Mouse (Mus musculus): Measurements from ENCODE around the gene Nedd9. TPM values are rescaled to one million over a fixed set of nuclear protein-coding genes. Genes with fewer than 3 reads are reported as not detected.

Gene Nedd9
- polyA plus RNA-seq, 1 experiment, result not detected

- Histone ChIP-seq H3K4me3 (ENCODE audit: insufficient read depth, low read depth, low read length) (no peak overlapping the region), H3K4me1 (ENCODE audit: control insufficient read depth, insufficient read depth, low read length) (no peaks in the 10 kb centered on the region), H3K27ac (ENCODE audit: insufficient read depth, low read depth, low read length) (no peak overlapping the region)
- no peak for TF ChIP-seq POLR2A (IDR thresholded peaks at IDR 0.05; ENCODE audit: insufficient read depth, low read depth, low read length)
- TF ChIP-seq CTCF (IDR thresholded peaks at IDR 0.05; ENCODE audit: insufficient read depth, low read depth, low read length), result no peak
- 77% methylated on average over 5 of the region's 5 CpGs for WGBS
Measured at GRCm38 (mm10) chr13:41378462-41378861, 108.7 kb downstream of the Nedd9 start.

DNA sequence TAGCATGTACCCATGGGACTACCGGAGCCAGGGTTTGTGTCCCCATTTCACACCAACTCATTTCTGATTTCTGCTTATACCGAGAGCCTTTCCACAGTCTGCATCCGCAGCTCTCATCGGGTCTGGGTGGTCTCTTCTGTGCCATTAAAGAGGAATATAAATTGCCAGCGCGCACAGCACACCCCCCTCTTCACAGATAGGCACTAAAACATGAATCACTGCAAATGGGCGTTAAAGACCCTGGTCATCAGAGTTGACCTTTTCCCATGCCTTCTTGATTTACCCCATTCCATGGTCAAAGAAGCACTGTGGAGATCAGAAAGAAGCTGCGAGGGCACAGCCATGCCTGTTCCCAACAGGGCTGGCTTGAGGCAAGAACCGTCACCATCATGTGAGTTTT, 109.3 kb downstream of the Nedd9 start:
- TF ChIP-seq CTCF (IDR thresholded peaks at IDR 0.05; ENCODE audit: insufficient read depth, low read depth, low read length) (no peak), POLR2A (IDR thresholded peaks at IDR 0.05; ENCODE audit: insufficient read depth, low read depth, low read length) (no peak)
- H3K27ac ChIP-seq (ENCODE audit: insufficient read depth, low read depth, low read length), result no peak overlapping the region
- WGBS, result 93% methylated on average over 9 of the region's 9 CpGs
- H3K4me3 ChIP-seq (ENCODE audit: insufficient read depth, low read depth, low read length), result no peak overlapping the region
- H3K4me1 ChIP-seq (ENCODE audit: control insufficient read depth, insufficient read depth, low read length), result no peaks in the 10 kb centered on the region

DNA sequence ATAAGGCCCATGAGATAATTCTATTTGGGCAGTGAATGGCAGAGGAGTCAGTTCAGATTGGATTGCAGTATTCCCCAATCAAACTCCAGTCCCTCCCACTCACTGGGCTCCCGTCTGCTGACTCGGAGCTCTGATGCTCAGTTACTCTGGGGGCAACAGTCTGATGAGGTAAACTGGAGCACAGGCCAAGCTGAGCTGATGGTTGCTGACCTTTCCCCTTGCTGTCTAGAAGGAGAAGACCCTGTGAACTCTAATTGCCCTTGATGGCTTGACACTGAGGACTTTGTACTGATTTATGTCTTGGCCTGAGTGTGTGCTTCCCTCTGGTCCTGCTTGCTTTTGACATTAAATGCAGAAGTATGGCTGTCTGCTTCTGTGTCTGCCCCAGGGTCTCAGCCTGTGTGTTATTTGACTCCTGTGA, 110.1 kb downstream of the Nedd9 start:
- WGBS, result 82% methylated on average over 2 of the region's 2 CpGs
- Histone ChIP-seq H3K4me3 (ENCODE audit: insufficient read depth, low read depth, low read length) (no peak overlapping the region), H3K27ac (ENCODE audit: insufficient read depth, low read depth, low read length) (no peak overlapping the region), H3K4me1 (ENCODE audit: control insufficient read depth, insufficient read depth, low read length) (no peaks in the 10 kb centered on the region)
- TF ChIP-seq CTCF (IDR thresholded peaks at IDR 0.05; ENCODE audit: insufficient read depth, low read depth, low read length) (no peak), POLR2A (IDR thresholded peaks at IDR 0.05; ENCODE audit: insufficient read depth, low read depth, low read length) (no peak)

GRCm38 (mm10) chr13:41376111-41376510, 111.1 kb downstream of the Nedd9 start:
- no peak for TF ChIP-seq POLR2A (IDR thresholded peaks at IDR 0.05; ENCODE audit: insufficient read depth, low read depth, low read length)
- no peak for TF ChIP-seq CTCF (IDR thresholded peaks at IDR 0.05; ENCODE audit: insufficient read depth, low read depth, low read length)
- 76% methylated on average over 4 of the region's 4 CpGs for WGBS
- no peak overlapping the region for H3K27ac ChIP-seq (ENCODE audit: insufficient read depth, low read depth, low read length)
- H3K4me3 ChIP-seq (ENCODE audit: insufficient read depth, low read depth, low read length), result no peak overlapping the region
- H3K4me1 ChIP-seq (ENCODE audit: control insufficient read depth, insufficient read depth, low read length), result no peaks in the 10 kb centered on the region

- no peak for TF ChIP-seq POLR2A (IDR thresholded peaks at IDR 0.05; ENCODE audit: insufficient read depth, low read depth, low read length)
- TF ChIP-seq CTCF (IDR thresholded peaks at IDR 0.05; ENCODE audit: insufficient read depth, low read depth, low read length), result no peak
- no peak overlapping the region for H3K27ac ChIP-seq (ENCODE audit: insufficient read depth, low read depth, low read length)
- H3K4me1 ChIP-seq (ENCODE audit: control insufficient read depth, insufficient read depth, low read length), result no peaks in the 10 kb centered on the region
- H3K4me3 ChIP-seq (ENCODE audit: insufficient read depth, low read depth, low read length), result no peak overlapping the region
- 78% methylated on average over 6 of the region's 6 CpGs for WGBS
Measured at GRCm38 (mm10) chr13:41375696-41376095, 111.5 kb downstream of the Nedd9 start.

DNA sequence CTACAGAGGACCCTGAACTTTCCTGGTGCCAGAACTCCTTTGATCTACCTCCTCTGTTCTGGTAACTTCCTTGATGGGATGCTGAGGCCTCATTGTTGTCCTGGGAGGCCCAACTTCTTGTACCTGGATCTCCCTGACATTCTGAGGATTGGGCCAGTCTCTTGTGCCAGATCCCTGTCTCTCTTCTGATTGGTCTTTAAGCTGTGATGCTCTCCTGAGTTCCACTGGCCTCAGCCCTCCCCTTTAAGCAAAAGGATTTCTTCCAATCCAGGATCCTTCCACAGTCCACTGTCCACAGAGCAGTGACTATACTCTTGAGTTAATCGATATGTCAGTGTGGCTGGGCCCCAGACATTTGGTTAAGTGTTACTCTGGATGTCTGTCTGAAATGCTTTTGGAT, 112.3 kb downstream of the Nedd9 start:
- Histone ChIP-seq H3K27ac (ENCODE audit: insufficient read depth, low read depth, low read length) (no peak overlapping the region), H3K4me1 (ENCODE audit: control insufficient read depth, insufficient read depth, low read length) (no peaks in the 10 kb centered on the region), H3K4me3 (ENCODE audit: insufficient read depth, low read depth, low read length) (no peak overlapping the region)
- 93% methylated on average over 1 of the region's 1 CpGs for WGBS
- TF ChIP-seq CTCF (IDR thresholded peaks at IDR 0.05; ENCODE audit: insufficient read depth, low read depth, low read length), result no peak
- no peak for TF ChIP-seq POLR2A (IDR thresholded peaks at IDR 0.05; ENCODE audit: insufficient read depth, low read depth, low read length)

- no peak overlapping the region for H3K4me3 ChIP-seq (ENCODE audit: insufficient read depth, low read depth, low read length)
- H3K4me1 ChIP-seq (ENCODE audit: control insufficient read depth, insufficient read depth, low read length), result no peaks in the 10 kb centered on the region
- no peak for TF ChIP-seq POLR2A (IDR thresholded peaks at IDR 0.05; ENCODE audit: insufficient read depth, low read depth, low read length)
- 85% methylated on average over 8 of the region's 8 CpGs for WGBS
- no peak overlapping the region for H3K27ac ChIP-seq (ENCODE audit: insufficient read depth, low read depth, low read length)
Measured at GRCm38 (mm10) chr13:41372555-41373460, 114.4 kb downstream of the Nedd9 start.

DNA sequence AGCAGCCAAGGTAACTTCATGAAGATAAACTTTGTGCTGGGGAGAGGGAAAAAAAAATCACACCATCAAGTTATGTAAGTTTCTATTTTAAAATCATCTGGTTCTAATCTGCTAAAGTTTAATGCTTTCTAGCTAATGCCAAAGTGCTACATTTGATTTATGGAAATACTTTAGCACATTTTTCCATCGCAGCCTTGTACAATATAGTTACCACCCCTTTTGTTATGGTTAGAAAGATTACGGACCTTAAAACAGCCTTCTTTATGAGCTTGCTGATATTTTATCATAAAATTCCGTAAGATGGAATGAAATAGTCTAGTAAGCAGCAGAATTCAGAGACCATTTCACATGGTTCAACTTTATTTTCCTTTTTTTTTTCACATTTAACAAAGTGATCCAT, 115.6 kb downstream of the Nedd9 start:
- no peak for TF ChIP-seq CTCF (IDR thresholded peaks at IDR 0.05; ENCODE audit: insufficient read depth, low read depth, low read length)
- TF ChIP-seq POLR2A (IDR thresholded peaks at IDR 0.05; ENCODE audit: insufficient read depth, low read depth, low read length), result no peak
- 88% methylated on average over 3 of the region's 3 CpGs for WGBS
- H3K27ac ChIP-seq (ENCODE audit: insufficient read depth, low read depth, low read length), result no peak overlapping the region
- no peaks in the 10 kb centered on the region for H3K4me1 ChIP-seq (ENCODE audit: control insufficient read depth, insufficient read depth, low read length)
- no peak overlapping the region for H3K4me3 ChIP-seq (ENCODE audit: insufficient read depth, low read depth, low read length)

GRCm38 (mm10) chr13:41368612-41369011, 118.5 kb downstream of the Nedd9 start:
- no peaks in the 10 kb centered on the region for H3K4me1 ChIP-seq (ENCODE audit: control insufficient read depth, insufficient read depth, low read length)
- H3K4me3 ChIP-seq (ENCODE audit: insufficient read depth, low read depth, low read length), result no peak overlapping the region
- WGBS, result 87% methylated on average over 5 of the region's 5 CpGs
- TF ChIP-seq POLR2A (IDR thresholded peaks at IDR 0.05; ENCODE audit: insufficient read depth, low read depth, low read length), result no peak
- TF ChIP-seq CTCF (IDR thresholded peaks at IDR 0.05; ENCODE audit: insufficient read depth, low read depth, low read length), result no peak
- no peak overlapping the region for H3K27ac ChIP-seq (ENCODE audit: insufficient read depth, low read depth, low read length)

Data from olfactory bulb, adult 2 months (tissue).